Mouse (Mus musculus) intestine, postnatal 0 days (tissue): ENCODE measurements around the gene Inpp5e. TPM values are rescaled to one million over a fixed set of nuclear protein-coding genes. Genes with fewer than 3 reads are reported as not detected.

Experiments used
- ATAC-seq: fragments of 200-750 bp; cut with Nextera tagmentation; 2 replicates; pipeline ENCODE4 v1.8.0; 2017; ENCODE audit warnings: mild to moderate bottlenecking, moderate TSS enrichment, moderate library complexity
- H3K27ac ChIP-seq: fragments of 300-500 bp; sonication (generic); 2 replicates; pipeline ENCODE4 v1.5.1; 2014; ENCODE audit warnings: mild to moderate bottlenecking, low read depth, low read length, moderate library complexity
- H3K27me3 ChIP-seq: fragments of 300-500 bp; sonication (generic); replicated peaks from 2 replicates; pipeline ENCODE4 v1.6.1; 2014; ENCODE audit warnings: low read length, mixed read lengths; ENCODE audit not compliant: control insufficient read depth, insufficient read depth
- H3K36me3 ChIP-seq: fragments of 300-500 bp; sonication (generic); 2 replicates; pipeline ENCODE4 v1.6.1; 2014; ENCODE audit warnings: mild to moderate bottlenecking, moderate library complexity; ENCODE audit not compliant: control insufficient read depth, insufficient read depth
- H3K4me1 ChIP-seq: fragments of 300-500 bp; sonication (generic); replicated peaks from 2 replicates; pipeline ENCODE4 v1.6.1; 2014; ENCODE audit warnings: antibody characterized with exemption, low read length, mixed read lengths; ENCODE audit not compliant: control insufficient read depth, insufficient read depth
- H3K4me2 ChIP-seq: fragments of 300-500 bp; sonication (generic); replicated peaks from 2 replicates; pipeline ENCODE4 v1.6.1; 2014; ENCODE audit warnings: low read depth, mild to moderate bottlenecking, moderate library complexity
- H3K4me3 ChIP-seq: fragments of 300-500 bp; sonication (generic); 2 replicates; pipeline ENCODE4 v1.5.1; 2014; ENCODE audit warnings: low read depth, low read length
- H3K9ac ChIP-seq: fragments of 300-500 bp; sonication (generic); 2 replicates; pipeline ENCODE4 v1.6.1; 2014; ENCODE audit warnings: mild to moderate bottlenecking, low read depth, low read length
- H3K9me3 ChIP-seq: fragments of 300-500 bp; sonication (generic); 2 replicates; pipeline ENCODE4 v1.6.1; 2016; ENCODE audit warnings: mixed run types; ENCODE audit not compliant: control insufficient read depth
- CTCF ChIP-seq: sonication (generic); IDR thresholded peaks from 2 replicates; pipeline ENCODE4 v1.5.1; 2016; ENCODE audit warnings: low read depth, mild to moderate bottlenecking, control low read depth, antibody characterized with exemption, moderate library complexity
- WGBS: fragments of 180-500 bp; shearing (Covaris S2); extraction: QIAGEN DNeasy Blood & Tissue Kit; methylation state at CpG from one replicate; pipeline ENCODE4 v1.1.7; 2014; 5-methylcytosine and 5-hydroxymethylcytosine counted together
- polyA plus RNA-seq: library from polyadenylated mRNA; unstranded; fragments of >200 nt; fragmentation: Nextera tagmentation; extraction: Ambion mirVana; gene quantifications from 2 replicates; pipeline ENCODE4 v1.2.1, GENCODE M21; 2015

The Inpp5e gene
- polyA plus RNA-seq, 1 experiment from 2014 or later = 6.8 TPM

DNA sequence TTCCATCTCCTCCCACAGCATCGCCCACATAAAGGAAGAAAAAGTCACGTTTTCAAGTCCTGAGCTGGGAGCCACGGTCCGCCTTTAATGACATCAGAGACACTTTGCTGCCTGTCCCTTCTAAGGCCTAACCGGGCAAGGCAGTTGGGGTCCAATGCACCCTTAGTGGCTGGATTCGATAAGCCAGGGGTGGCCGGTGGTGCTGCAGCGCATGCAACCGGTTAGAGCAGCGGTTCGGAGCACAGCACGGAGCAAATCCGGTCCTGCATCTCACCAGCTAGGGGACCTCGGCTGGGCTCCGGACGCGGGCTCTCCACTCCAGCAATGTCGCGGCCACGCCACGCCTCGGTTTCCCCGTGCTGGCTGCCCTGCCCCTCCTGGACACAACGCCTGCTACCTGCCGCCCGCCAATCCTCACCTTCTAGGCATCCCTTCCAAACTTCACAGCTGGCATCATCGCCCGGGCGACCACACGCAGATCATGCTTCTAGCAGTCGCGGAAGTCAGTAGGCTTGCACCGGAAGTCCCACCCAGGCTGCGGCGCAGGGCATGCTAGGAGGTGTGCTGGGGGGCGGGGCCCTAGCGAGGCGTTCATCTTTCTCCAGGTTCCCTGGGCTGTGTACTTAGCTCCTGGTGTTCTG, 28.8 kb downstream of the Inpp5e start, which contains the start of gene Snapc4:
Snapc4 (minus strand) TSS at position 523 of the 641 bp plus-strand sequence.
- H3K9me3 ChIP-seq = no peaks in the 10 kb centered on the region
- H3K36me3 ChIP-seq = peaks cover 47% of the 10 kb centered on the region
- H3K27me3 ChIP-seq = no peaks in the 10 kb centered on the region
- no peak within 1 kb of the TSS for H3K27ac ChIP-seq
- peak within 1 kb of the TSS; percentile 79 for H3K4me2 ChIP-seq
- TF ChIP-seq CTCF = no peak; the same call in 1 of the 2 replicates
- under 1% methylated on average over 38 of the region's 38 CpGs for WGBS
- ATAC-seq = peak; percentile 83
- peak within 1 kb of the TSS; percentile 61 for H3K4me3 ChIP-seq
- H3K9ac ChIP-seq = peak within 1 kb of the TSS; percentile 51
- H3K4me1 ChIP-seq = no peaks in the 10 kb centered on the region

DNA sequence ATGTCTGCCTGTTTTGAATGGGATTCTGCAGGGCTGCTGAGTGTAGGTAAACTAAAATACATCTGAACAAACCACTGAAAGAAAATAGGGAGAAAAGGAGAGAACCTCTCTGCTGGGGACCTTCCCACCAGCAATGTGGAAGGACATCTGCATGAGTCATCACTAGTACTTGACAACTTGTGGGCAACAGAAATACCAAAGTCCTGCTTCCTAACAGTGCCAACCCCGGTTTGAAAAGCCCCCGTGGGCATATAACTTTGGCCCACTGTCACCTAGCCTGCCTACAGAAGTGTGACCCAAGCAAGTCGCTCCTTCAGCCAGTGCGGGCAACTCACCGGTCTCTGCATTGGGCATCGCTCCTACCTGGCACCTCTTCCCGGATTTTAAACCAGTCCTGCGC, 36.6 kb downstream of the Inpp5e start:
- H3K36me3 ChIP-seq = peaks cover 79% of the 10 kb centered on the region
- H3K4me2 ChIP-seq = no peak overlapping the region
- H3K9me3 ChIP-seq = no peaks in the 10 kb centered on the region
- no peak for ATAC-seq
- no peak overlapping the region for H3K4me3 ChIP-seq
- 96% methylated on average over 8 of the region's 8 CpGs for WGBS
- H3K27me3 ChIP-seq = no peaks in the 10 kb centered on the region
- H3K4me1 ChIP-seq = no peaks in the 10 kb centered on the region
- TF ChIP-seq CTCF = no peak
- H3K27ac ChIP-seq = no peak overlapping the region; the same call in 1 of the 2 replicates
- no peak overlapping the region for H3K9ac ChIP-seq

- Histone ChIP-seq H3K4me2 (no peak overlapping the region), H3K4me3 (no peak overlapping the region), H3K4me1 (no peaks in the 10 kb centered on the region), H3K9me3 (no peaks in the 10 kb centered on the region), H3K27ac (no peak overlapping the region), H3K36me3 (peaks cover 75% of the 10 kb centered on the region), H3K27me3 (no peaks in the 10 kb centered on the region), H3K9ac (no peak overlapping the region)
- WGBS = 91% methylated on average over 1 of the region's 1 CpGs
- ATAC-seq = no peak
- no peak for TF ChIP-seq CTCF
Measured at GRCm38 (mm10) chr2:26368572-26368971, 40.4 kb downstream of the Inpp5e start.

DNA sequence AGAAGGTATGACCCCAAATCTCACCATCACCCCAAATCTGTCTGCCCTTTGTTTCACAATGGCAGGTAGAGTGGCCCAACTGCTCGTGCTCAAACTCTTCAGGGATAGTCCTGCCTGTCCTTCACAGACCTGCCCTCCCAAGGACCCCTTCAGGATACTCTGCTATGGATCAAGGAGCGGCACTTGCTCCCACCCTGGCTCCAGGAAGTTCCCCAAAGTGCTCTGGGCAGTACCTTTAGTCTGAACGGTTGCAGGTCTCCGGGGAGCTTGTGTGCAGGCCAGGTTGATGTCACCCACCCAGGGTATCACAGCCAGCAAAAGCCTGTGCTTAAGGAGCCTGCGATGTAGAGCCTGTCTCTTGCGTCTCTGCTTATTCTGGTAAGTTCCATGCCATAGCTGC, 41.1 kb downstream of the Inpp5e start:
- Histone ChIP-seq H3K4me1 (no peaks in the 10 kb centered on the region), H3K4me2 (no peak overlapping the region), H3K27me3 (no peaks in the 10 kb centered on the region), H3K36me3 (peaks cover 68% of the 10 kb centered on the region), H3K4me3 (no peak overlapping the region), H3K9ac (no peak overlapping the region), H3K27ac (no peak overlapping the region), H3K9me3 (no peaks in the 10 kb centered on the region)
- ATAC-seq = no peak
- TF ChIP-seq CTCF = no peak
- 92% methylated on average over 6 of the region's 6 CpGs for WGBS

- no peak for TF ChIP-seq CTCF
- WGBS = 76% methylated on average over 10 of the region's 10 CpGs
- H3K4me2 ChIP-seq = no peak overlapping the region
- H3K36me3 ChIP-seq = peaks cover 43% of the 10 kb centered on the region
- H3K4me3 ChIP-seq = no peak overlapping the region
- H3K27me3 ChIP-seq = no peaks in the 10 kb centered on the region
- H3K27ac ChIP-seq = no peak overlapping the region
- no peak overlapping the region; the same call in 1 of the 2 replicates for H3K9ac ChIP-seq
- H3K4me1 ChIP-seq = no peaks in the 10 kb centered on the region
- ATAC-seq = no peak
- no peaks in the 10 kb centered on the region for H3K9me3 ChIP-seq
Measured at GRCm38 (mm10) chr2:26364738-26365465, 44.1 kb downstream of the Inpp5e start.

DNA sequence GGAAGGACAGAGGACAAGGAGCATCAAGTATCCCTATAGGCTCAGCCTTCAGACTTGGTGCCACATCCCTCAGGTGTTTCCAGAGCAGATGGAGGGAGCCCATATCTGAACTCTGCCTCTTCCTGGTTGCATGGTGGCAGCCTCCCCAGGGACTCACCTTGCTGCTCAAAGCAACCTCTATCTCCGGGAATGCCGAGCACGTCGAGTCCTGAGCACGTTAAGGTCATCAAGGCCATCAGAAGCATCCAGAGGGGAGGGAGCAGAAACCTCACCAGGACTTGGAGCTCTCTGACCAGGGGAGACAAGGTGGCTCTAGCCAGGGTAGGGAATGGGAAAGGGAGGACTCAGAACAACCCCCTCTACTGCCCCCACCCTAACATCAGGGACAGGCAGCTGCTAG, 45.5 kb downstream of the Inpp5e start:
- 46% methylated on average over 5 of the region's 5 CpGs for WGBS
- Histone ChIP-seq H3K4me3 (no peak overlapping the region), H3K4me2 (no peak overlapping the region), H3K9ac (no peak overlapping the region), H3K9me3 (no peaks in the 10 kb centered on the region), H3K27me3 (no peaks in the 10 kb centered on the region), H3K27ac (no peak overlapping the region), H3K4me1 (no peaks in the 10 kb centered on the region), H3K36me3 (peaks cover 30% of the 10 kb centered on the region)
- TF ChIP-seq CTCF = no peak
- ATAC-seq = no peak
